Mouse (Mus musculus): ENCODE measurements at regions not wholly inside any gene's neighbourhood (a gene's known extent, or its start where the extent isn't known, plus 50 kb on each side); places are given as distances from the start of the nearest gene placed in this dataset.

- 66% methylated on average over 5 of the region's 5 CpGs for WGBS
- DNase-seq (peak; percentile 40), ATAC-seq (ENCODE audit: low FRiP score, low TSS enrichment) (no peak)
- Histone ChIP-seq H3K4me3 (replicated peaks; ENCODE audit: low read depth, low read length) (no peak overlapping the region), H3K4me1 (ENCODE audit: control insufficient read depth, insufficient read depth, low read length) (peaks cover 11% of the 10 kb centered on the region), H3K4me2 (ENCODE audit: low read length) (no peak overlapping the region), H3K27ac (replicated peaks; ENCODE audit: low read depth, low read length) (no peak overlapping the region), H3K27me3 (ENCODE audit: control insufficient read depth, insufficient read depth, low read length) (no peaks in the 10 kb centered on the region), H3K9me3 (ENCODE audit: control insufficient read depth, low read length) (no peaks in the 10 kb centered on the region), H3K9ac (replicated peaks; ENCODE audit: low read length) (no peak overlapping the region), H3K36me3 (ENCODE audit: control insufficient read depth, insufficient read depth, low read length) (no peaks in the 10 kb centered on the region)
Measured at GRCm38 (mm10) chr10:96880771-96881170, 264.0 kb downstream of the Btg1 start.

DNA sequence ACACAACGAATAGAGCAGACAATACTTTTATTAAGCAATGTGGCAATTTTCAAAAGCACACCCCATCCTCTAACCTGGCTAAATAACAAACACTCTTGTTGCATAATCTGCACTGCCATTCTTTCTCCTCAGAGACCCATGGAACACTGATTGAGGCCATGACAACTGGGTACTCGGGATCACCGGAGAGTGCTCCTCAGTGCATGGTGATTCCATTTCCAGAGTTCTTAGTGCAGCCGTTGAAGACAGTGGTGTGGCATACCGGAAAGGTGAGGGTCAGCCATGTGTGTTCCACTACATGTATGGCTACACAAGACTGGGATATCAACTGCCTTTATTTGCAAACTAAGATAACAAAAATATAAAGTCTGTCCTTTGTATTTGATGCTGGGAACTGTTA, 264.4 kb downstream of the Btg1 start:
- no peak overlapping the region for H3K27ac ChIP-seq (replicated peaks; ENCODE audit: low read depth, low read length)
- ATAC-seq (ENCODE audit: low FRiP score, low TSS enrichment): no peak
- WGBS: 48% methylated on average over 5 of the region's 5 CpGs

DNA sequence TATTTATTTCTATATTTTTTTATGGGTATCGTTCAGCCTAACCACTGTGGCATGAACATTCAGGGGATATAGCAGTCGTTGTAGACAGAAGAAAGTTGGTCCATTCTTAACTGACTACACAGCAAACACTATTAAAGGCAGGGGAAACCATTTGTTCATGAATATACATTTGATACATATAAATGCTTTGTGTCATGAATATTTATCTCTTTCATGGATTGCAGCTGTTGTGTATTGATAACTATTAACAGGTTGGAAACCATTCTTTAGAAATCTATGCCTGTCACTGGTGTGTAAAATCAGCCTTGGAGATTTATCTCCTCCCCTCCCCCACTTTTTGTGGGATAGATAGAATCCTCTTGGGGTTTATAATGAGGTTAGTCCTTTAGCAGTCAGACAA, 264.9 kb downstream of the Btg1 start:
- Histone ChIP-seq H3K36me3 (ENCODE audit: control insufficient read depth, insufficient read depth, low read length) (no peaks in the 10 kb centered on the region), H3K4me2 (ENCODE audit: low read length) (no peak overlapping the region), H3K4me1 (ENCODE audit: control insufficient read depth, insufficient read depth, low read length) (peaks cover 11% of the 10 kb centered on the region), H3K9ac (replicated peaks; ENCODE audit: low read length) (no peak overlapping the region), H3K27me3 (ENCODE audit: control insufficient read depth, insufficient read depth, low read length) (no peaks in the 10 kb centered on the region), H3K9me3 (ENCODE audit: control insufficient read depth, low read length) (no peaks in the 10 kb centered on the region), H3K27ac (replicated peaks; ENCODE audit: low read depth, low read length) (no peak overlapping the region), H3K4me3 (replicated peaks; ENCODE audit: low read depth, low read length) (no peak overlapping the region)
- ATAC-seq (ENCODE audit: low FRiP score, low TSS enrichment): peak; percentile 31; the same call in 1 of the 2 replicates
- peak; percentile 68 for DNase-seq
- WGBS: 32% methylated on average over 2 of the region's 2 CpGs

More for the DNA sequence above, 264.4 kb downstream of the Btg1 start:
- DNase-seq: peak; percentile 8
- Histone ChIP-seq H3K4me3 (replicated peaks; ENCODE audit: low read depth, low read length) (no peak overlapping the region), H3K36me3 (ENCODE audit: control insufficient read depth, insufficient read depth, low read length) (no peaks in the 10 kb centered on the region), H3K4me2 (ENCODE audit: low read length) (no peak overlapping the region), H3K27me3 (ENCODE audit: control insufficient read depth, insufficient read depth, low read length) (no peaks in the 10 kb centered on the region), H3K4me1 (ENCODE audit: control insufficient read depth, insufficient read depth, low read length) (peaks cover 11% of the 10 kb centered on the region), H3K9ac (replicated peaks; ENCODE audit: low read length) (no peak overlapping the region), H3K9me3 (ENCODE audit: control insufficient read depth, low read length) (no peaks in the 10 kb centered on the region)

- H3K27me3 ChIP-seq (ENCODE audit: control insufficient read depth, insufficient read depth, low read length): no peaks in the 10 kb centered on the region
- no peaks in the 10 kb centered on the region for H3K9me3 ChIP-seq (ENCODE audit: control insufficient read depth, low read length)
- no peak for DNase-seq
- no peak overlapping the region for H3K27ac ChIP-seq (replicated peaks; ENCODE audit: low read depth, low read length)
- no peaks in the 10 kb centered on the region for H3K4me1 ChIP-seq (ENCODE audit: control insufficient read depth, insufficient read depth, low read length)
- H3K36me3 ChIP-seq (ENCODE audit: control insufficient read depth, insufficient read depth, low read length): no peaks in the 10 kb centered on the region
- no peak for ATAC-seq (ENCODE audit: low FRiP score, low TSS enrichment)
- H3K9ac ChIP-seq (replicated peaks; ENCODE audit: low read length): no peak overlapping the region
- WGBS: 93% methylated on average over 1 of the region's 1 CpGs
- no peak overlapping the region for H3K4me2 ChIP-seq (ENCODE audit: low read length)
- no peak overlapping the region for H3K4me3 ChIP-seq (replicated peaks; ENCODE audit: low read depth, low read length)
Measured at GRCm38 (mm10) chr10:96901150-96901549, 284.3 kb downstream of the Btg1 start.

DNA sequence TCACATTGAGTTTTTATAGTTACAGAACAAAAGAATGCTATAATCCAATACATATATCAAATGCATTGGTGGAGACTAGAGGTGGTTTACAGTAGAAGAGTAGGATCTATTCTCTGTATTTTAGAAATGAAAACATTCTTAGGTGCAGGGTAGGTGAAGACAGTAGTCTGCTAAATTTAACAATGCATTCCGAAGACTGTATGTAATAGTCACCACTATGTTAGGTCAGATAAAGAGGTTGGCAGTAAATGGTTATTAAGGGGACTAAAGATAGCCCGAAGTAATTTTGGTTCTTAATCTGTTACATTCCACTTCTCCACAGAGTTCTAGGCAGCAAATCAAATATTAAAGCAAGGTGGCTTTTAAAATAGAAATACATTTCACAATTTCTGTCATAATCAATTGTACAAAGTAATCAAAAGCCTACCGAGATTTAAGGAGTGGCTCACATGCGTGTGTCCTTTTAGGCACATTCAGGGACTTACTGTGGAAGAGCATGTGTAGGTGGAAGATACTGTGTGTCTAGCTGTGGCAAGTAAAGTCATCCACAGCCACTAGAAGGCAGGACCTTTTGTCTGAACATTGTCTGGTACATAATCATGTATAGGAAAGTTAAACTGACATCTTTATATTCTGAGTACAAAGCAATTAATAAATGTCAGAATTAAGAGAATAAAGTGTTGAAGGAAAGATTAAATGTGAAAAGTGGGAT, 288.4 kb downstream of the Btg1 start:
- Histone ChIP-seq H3K4me3 (replicated peaks; ENCODE audit: low read depth, low read length) (no peak overlapping the region), H3K36me3 (ENCODE audit: control insufficient read depth, insufficient read depth, low read length) (no peaks in the 10 kb centered on the region), H3K9ac (replicated peaks; ENCODE audit: low read length) (no peak overlapping the region), H3K4me1 (ENCODE audit: control insufficient read depth, insufficient read depth, low read length) (no peaks in the 10 kb centered on the region), H3K27me3 (ENCODE audit: control insufficient read depth, insufficient read depth, low read length) (no peaks in the 10 kb centered on the region), H3K4me2 (ENCODE audit: low read length) (no peak overlapping the region), H3K9me3 (ENCODE audit: control insufficient read depth, low read length) (no peaks in the 10 kb centered on the region), H3K27ac (replicated peaks; ENCODE audit: low read depth, low read length) (no peak overlapping the region)
- WGBS: 95% methylated on average over 4 of the region's 4 CpGs
- no peak for ATAC-seq (ENCODE audit: low FRiP score, low TSS enrichment)
- DNase-seq: no peak

GRCm38 (mm10) chr10:96909661-96910315, 293.0 kb downstream of the Btg1 start:
- no peaks in the 10 kb centered on the region for H3K27me3 ChIP-seq (ENCODE audit: control insufficient read depth, insufficient read depth, low read length)
- 77% methylated on average over 1 of the region's 1 CpGs for WGBS
- peaks cover 8% of the 10 kb centered on the region; the same call in 1 of the 2 replicates for H3K9me3 ChIP-seq (ENCODE audit: control insufficient read depth, low read length)
- no peak overlapping the region for H3K9ac ChIP-seq (replicated peaks; ENCODE audit: low read length)
- no peaks in the 10 kb centered on the region for H3K36me3 ChIP-seq (ENCODE audit: control insufficient read depth, insufficient read depth, low read length)
- no peak overlapping the region for H3K27ac ChIP-seq (replicated peaks; ENCODE audit: low read depth, low read length)
- no peak for DNase-seq
- H3K4me2 ChIP-seq (ENCODE audit: low read length): no peak overlapping the region
- no peak for ATAC-seq (ENCODE audit: low FRiP score, low TSS enrichment)
- no peak overlapping the region for H3K4me3 ChIP-seq (replicated peaks; ENCODE audit: low read depth, low read length)
- H3K4me1 ChIP-seq (ENCODE audit: control insufficient read depth, insufficient read depth, low read length): no peaks in the 10 kb centered on the region

GRCm38 (mm10) chr10:96921181-96921580, 304.4 kb downstream of the Btg1 start:
- Histone ChIP-seq H3K4me3 (replicated peaks; ENCODE audit: low read depth, low read length) (no peak overlapping the region), H3K27me3 (ENCODE audit: control insufficient read depth, insufficient read depth, low read length) (no peaks in the 10 kb centered on the region), H3K4me2 (ENCODE audit: low read length) (no peak overlapping the region), H3K27ac (replicated peaks; ENCODE audit: low read depth, low read length) (no peak overlapping the region), H3K9ac (replicated peaks; ENCODE audit: low read length) (no peak overlapping the region), H3K9me3 (ENCODE audit: control insufficient read depth, low read length) (peaks cover 7% of the 10 kb centered on the region; the same call in 1 of the 2 replicates), H3K36me3 (ENCODE audit: control insufficient read depth, insufficient read depth, low read length) (no peaks in the 10 kb centered on the region), H3K4me1 (ENCODE audit: control insufficient read depth, insufficient read depth, low read length) (no peaks in the 10 kb centered on the region)
- WGBS: 89% methylated on average over 1 of the region's 1 CpGs
- DNase-seq (no peak), ATAC-seq (ENCODE audit: low FRiP score, low TSS enrichment) (no peak)

DNA sequence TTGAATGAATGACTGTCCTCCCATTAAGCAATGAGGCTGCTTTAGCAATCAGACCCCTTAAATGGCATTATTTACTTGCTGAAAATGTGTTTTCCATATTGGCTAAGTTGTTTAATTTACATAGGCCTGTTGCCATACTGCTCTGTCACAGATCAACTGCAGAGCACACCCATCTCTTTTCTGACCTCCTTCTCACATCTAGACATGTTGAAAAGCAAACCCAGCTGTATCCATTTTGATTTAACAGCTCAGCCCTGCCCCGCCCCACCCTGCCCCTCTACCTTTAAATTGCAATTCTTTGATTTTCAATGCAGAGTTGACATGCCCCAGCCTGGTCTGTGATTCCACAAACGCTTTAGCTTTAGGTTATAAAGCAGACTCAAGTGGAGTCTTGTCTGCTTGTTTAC, 307.5 kb downstream of the Btg1 start:
- Histone ChIP-seq H3K9ac (replicated peaks; ENCODE audit: low read length) (no peak overlapping the region), H3K9me3 (ENCODE audit: control insufficient read depth, low read length) (no peaks in the 10 kb centered on the region)

DNA sequence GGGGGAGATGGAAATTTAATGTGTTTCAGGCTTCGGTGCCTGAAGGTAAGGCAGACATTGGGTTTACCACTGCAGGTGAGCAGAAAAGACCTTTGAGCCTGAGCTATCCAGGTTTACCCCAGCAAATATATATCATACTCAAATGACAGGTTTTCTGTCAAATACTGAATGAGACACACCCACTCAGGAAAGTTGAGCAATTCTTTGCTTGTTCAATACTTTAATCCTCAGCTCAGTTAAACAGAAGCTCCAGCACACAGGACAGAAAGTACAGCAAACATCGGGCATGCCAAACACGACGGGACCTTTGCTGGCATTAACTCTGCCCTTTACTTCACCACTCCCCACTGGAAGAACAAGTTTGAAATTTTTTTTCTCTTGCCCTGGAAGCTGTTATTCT, 307.9 kb downstream of the Btg1 start:
- Histone ChIP-seq H3K27me3 (ENCODE audit: control insufficient read depth, insufficient read depth, low read length) (no peaks in the 10 kb centered on the region), H3K27ac (replicated peaks; ENCODE audit: low read depth, low read length) (no peak overlapping the region), H3K4me2 (ENCODE audit: low read length) (no peak overlapping the region), H3K4me3 (replicated peaks; ENCODE audit: low read depth, low read length) (no peak overlapping the region), H3K36me3 (ENCODE audit: control insufficient read depth, insufficient read depth, low read length) (no peaks in the 10 kb centered on the region), H3K9me3 (ENCODE audit: control insufficient read depth, low read length) (no peaks in the 10 kb centered on the region), H3K4me1 (ENCODE audit: control insufficient read depth, insufficient read depth, low read length) (no peaks in the 10 kb centered on the region), H3K9ac (replicated peaks; ENCODE audit: low read length) (no peak overlapping the region)
- ATAC-seq (ENCODE audit: low FRiP score, low TSS enrichment): no peak
- 88% methylated on average over 4 of the region's 4 CpGs for WGBS
- DNase-seq: no peak

More for the DNA sequence above, 307.5 kb downstream of the Btg1 start:
- Histone ChIP-seq H3K4me3 (replicated peaks; ENCODE audit: low read depth, low read length) (no peak overlapping the region), H3K27ac (replicated peaks; ENCODE audit: low read depth, low read length) (no peak overlapping the region), H3K4me2 (ENCODE audit: low read length) (no peak overlapping the region), H3K4me1 (ENCODE audit: control insufficient read depth, insufficient read depth, low read length) (no peaks in the 10 kb centered on the region), H3K36me3 (ENCODE audit: control insufficient read depth, insufficient read depth, low read length) (no peaks in the 10 kb centered on the region), H3K27me3 (ENCODE audit: control insufficient read depth, insufficient read depth, low read length) (no peaks in the 10 kb centered on the region)
- WGBS: 82% methylated on average over 2 of the region's 2 CpGs
- DNase-seq (no peak), ATAC-seq (ENCODE audit: low FRiP score, low TSS enrichment) (no peak)
